Mouse (Mus musculus) effector memory CD4-positive, alpha-beta T cell, adult 5 months (primary cell): ENCODE data around the gene Rbmxl1. TPM values are rescaled to one million over a fixed set of nuclear protein-coding genes. Genes with fewer than 3 reads are reported as not detected.

ENCODE experiments used
- polyA plus RNA-seq: library from polyadenylated mRNA; unstranded; fragments of 100-300 nt; shearing (Covaris generic); gene quantifications from one replicate; pipeline ENCODE4 v1.2.1, GENCODE M21; 2017

The Rbmxl1 gene
- polyA plus RNA-seq, result 87.0 TPM

DNA sequence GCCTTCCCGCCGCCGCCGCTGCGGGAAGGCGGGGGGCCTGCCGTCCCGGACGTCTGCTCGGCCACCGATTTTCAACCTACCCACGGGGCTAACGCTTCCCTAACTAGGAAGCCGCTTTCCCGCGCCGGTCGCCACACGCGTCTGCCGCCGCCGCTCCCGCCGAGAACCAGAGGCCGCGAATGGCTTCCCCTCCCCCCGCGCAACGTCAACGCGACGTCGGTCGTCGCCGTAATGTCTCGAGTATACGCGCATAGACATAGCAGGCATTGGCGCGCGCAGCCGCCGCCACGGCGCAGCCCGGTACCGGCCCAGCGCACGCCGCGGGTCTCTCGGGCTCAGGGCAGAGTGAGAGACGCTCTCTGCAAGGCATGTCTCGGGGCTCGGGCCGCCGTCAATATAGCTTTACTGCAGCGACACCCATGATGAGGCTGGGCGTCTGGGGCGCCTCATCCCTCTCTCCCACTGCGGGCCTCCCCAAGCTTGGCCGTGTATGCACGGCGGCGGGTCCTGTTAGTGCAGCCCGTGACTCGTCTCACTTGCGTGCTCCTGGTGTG is at the start of gene Rbmxl1:
TSS of gene Rbmxl1 (minus strand) at position 180 of the 554 bp plus-strand sequence.

DNA sequence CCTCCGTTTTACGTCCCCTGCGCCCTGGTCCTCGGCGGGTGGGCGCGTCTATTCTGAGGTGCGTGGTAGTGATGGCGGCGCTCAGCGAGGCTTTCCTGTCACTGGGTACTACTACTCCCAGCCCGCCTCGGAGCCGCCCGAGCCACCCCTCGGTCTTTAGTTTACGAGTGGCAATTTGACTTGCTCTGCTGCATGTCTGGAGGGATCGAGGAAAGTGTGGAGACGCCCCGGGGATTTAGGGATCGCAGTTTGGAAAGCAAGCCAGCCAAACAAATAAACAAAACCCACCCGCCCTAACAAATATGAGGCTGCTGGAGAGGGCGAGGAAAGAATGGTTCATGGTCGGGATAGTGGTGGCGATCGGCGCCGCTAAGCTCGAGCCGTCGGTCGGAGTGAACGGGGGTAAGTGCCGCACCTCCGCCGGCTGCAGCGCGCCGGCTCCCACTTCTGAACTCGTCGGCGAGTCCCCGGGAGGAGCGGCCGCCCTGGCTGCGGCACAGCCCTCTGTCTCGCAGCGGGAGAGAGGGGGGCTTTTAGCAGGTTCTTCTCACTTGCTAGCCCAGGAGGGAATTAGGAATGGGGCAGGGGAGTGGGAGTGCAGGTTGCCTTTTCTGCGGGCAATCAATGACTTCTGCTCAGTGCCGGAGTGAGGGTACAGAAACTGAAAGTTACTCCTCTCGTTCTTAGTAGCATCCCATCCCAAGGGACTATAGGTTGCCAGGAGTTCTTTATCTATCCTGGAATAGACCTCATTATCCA is 754 bp upstream of the Rbmxl1 start, which contains the start of gene Slc10a7:
TSS of gene Slc10a7 (plus strand) at position 74 of the 759 bp plus-strand sequence.

Other genes starting within 250 kb of the Rbmxl1 start
- gene Pou4f2, start 72.3 kb downstream of the Rbmxl1 start, polyA plus RNA-seq, result not detected
- gene Slc10a7, start 448 bp upstream of the Rbmxl1 start, polyA plus RNA-seq, result 18.5 TPM